Mouse (Mus musculus): Measurements from ENCODE around the gene Zdhhc14.

Zdhhc14 gene

GRCm38 (mm10) chr17:5491801-5492745 lies at the start of gene Zdhhc14:
Gene Zdhhc14, plus strand, starts transcription at chr17:5492557.
- peak; percentile 94 for DNase-seq

GRCm38 (mm10) chr17:5443260-5443659 lies 49.1 kb upstream of the Zdhhc14 start:
- DNase-seq, result no peak

- no peak for DNase-seq
Measured at GRCm38 (mm10) chr17:5443751-5444150, 48.6 kb upstream of the Zdhhc14 start.

GRCm38 (mm10) chr17:5453657-5454056 lies 38.7 kb upstream of the Zdhhc14 start:
- no peak for DNase-seq

- DNase-seq, result no peak
Measured at GRCm38 (mm10) chr17:5463912-5464311, 28.4 kb upstream of the Zdhhc14 start.

GRCm38 (mm10) chr17:5466736-5467135 lies 25.6 kb upstream of the Zdhhc14 start:
- no peak for DNase-seq

- DNase-seq, result no peak
Measured at GRCm38 (mm10) chr17:5467177-5467576, 25.2 kb upstream of the Zdhhc14 start.

- no peak for DNase-seq
Measured at GRCm38 (mm10) chr17:5472268-5472667, 20.1 kb upstream of the Zdhhc14 start.

GRCm38 (mm10) chr17:5475960-5476725 lies 16.2 kb upstream of the Zdhhc14 start:
- DNase-seq, result no peak

GRCm38 (mm10) chr17:5483456-5483855 lies 8.9 kb upstream of the Zdhhc14 start:
- no peak for DNase-seq

GRCm38 (mm10) chr17:5484663-5485062 lies 7.7 kb upstream of the Zdhhc14 start:
- DNase-seq, result no peak

- no peak for DNase-seq
Measured at GRCm38 (mm10) chr17:5488156-5488555, 4.2 kb upstream of the Zdhhc14 start.

GRCm38 (mm10) chr17:5490351-5490750 lies 2.0 kb upstream of the Zdhhc14 start:
- DNase-seq, result no peak

- DNase-seq, result peak; percentile 91
Measured at GRCm38 (mm10) chr17:5491031-5491800, 1.1 kb upstream of the Zdhhc14 start.

- DNase-seq, result no peak
Measured at GRCm38 (mm10) chr17:5492746-5493160, 396 bp downstream of the Zdhhc14 start.

GRCm38 (mm10) chr17:5493161-5493771 lies 909 bp downstream of the Zdhhc14 start:
- peak; percentile 55 for DNase-seq

GRCm38 (mm10) chr17:5493809-5494208 lies 1.5 kb downstream of the Zdhhc14 start:
- no peak for DNase-seq

- DNase-seq, result no peak
Measured at GRCm38 (mm10) chr17:5494832-5495231, 2.5 kb downstream of the Zdhhc14 start.

GRCm38 (mm10) chr17:5497695-5498094 lies 5.3 kb downstream of the Zdhhc14 start:
- DNase-seq, result no peak

GRCm38 (mm10) chr17:5498996-5499395 lies 6.6 kb downstream of the Zdhhc14 start:
- no peak for DNase-seq

GRCm38 (mm10) chr17:5503981-5504760 lies 11.8 kb downstream of the Zdhhc14 start:
- no peak for DNase-seq

- no peak for DNase-seq
Measured at GRCm38 (mm10) chr17:5504969-5505368, 12.6 kb downstream of the Zdhhc14 start.
